Mouse (Mus musculus) spleen, adult 2 months (tissue): ENCODE data around the gene Fntb. TPM values are rescaled to one million over a fixed set of nuclear protein-coding genes. Genes with fewer than 3 reads are reported as not detected.

Experiments used
- DNase-seq, 2 experiments: peaks; one replicate each; pipeline versions ENCODE4 v3.0.0 to v3.0.0-alpha.2; 2012 to 2021; ENCODE audit warnings: low spot score in 2 of 2, low read depth in 1 of 2
- H3K27ac ChIP-seq: fragments of 200-500 bp; 2 replicates; pipeline ENCODE4 v1.5.1; 2012; ENCODE audit warnings: low read length, inconsistent platforms; ENCODE audit not compliant: insufficient read depth
- H3K27me3 ChIP-seq: fragments of 200-500 bp; 2 replicates; pipeline ENCODE4 v1.6.1; 2012; ENCODE audit warnings: mild to moderate bottlenecking, moderate library complexity, low read length, inconsistent platforms; ENCODE audit not compliant: control insufficient read depth, insufficient read depth
- H3K36me3 ChIP-seq: fragments of 200-500 bp; 2 replicates; pipeline ENCODE4 v1.6.1; 2012; ENCODE audit warnings: mild to moderate bottlenecking, low read length, inconsistent platforms; ENCODE audit not compliant: control insufficient read depth, insufficient read depth
- H3K4me1 ChIP-seq: fragments of 200-500 bp; 2 replicates; pipeline ENCODE4 v1.6.1; 2011; ENCODE audit warnings: inconsistent platforms; ENCODE audit not compliant: control insufficient read depth, insufficient read depth, insufficient read length
- H3K4me3 ChIP-seq: fragments of 200-500 bp; 2 replicates; pipeline ENCODE4 v1.5.1; 2011; ENCODE audit warnings: mild to moderate bottlenecking, inconsistent platforms; ENCODE audit not compliant: insufficient read depth, insufficient read length; ENCODE audit errors: extremely low read depth
- CTCF ChIP-seq: fragments of 200-500 bp; IDR thresholded peaks from 2 replicates; pipeline ENCODE4 v1.5.1; 2011; ENCODE audit warnings: mild to moderate bottlenecking, inconsistent platforms; ENCODE audit not compliant: insufficient read depth, insufficient read length, insufficient replicate concordance; ENCODE audit errors: extremely low read depth
- POLR2A ChIP-seq: fragments of 200-500 bp; IDR thresholded peaks from 2 replicates; pipeline ENCODE4 v1.6.1; 2011; ENCODE audit warnings: low read depth, low read length, inconsistent platforms
- WGBS: fragments of 180-500 bp; shearing (Covaris S2); methylation state at CpG from one replicate; pipeline ENCODE4 v1.1.7; 2018; 5-methylcytosine and 5-hydroxymethylcytosine counted together
- polyA plus RNA-seq: library from polyadenylated mRNA; depleted of rRNA; stranded (reverse); fragments of >200 nt; gene quantifications from 2 replicates; pipeline ENCODE4 v1.2.3, GENCODE M21; 2012

Fntb gene
- polyA plus RNA-seq, 1 experiment = 18.7 TPM

DNA sequence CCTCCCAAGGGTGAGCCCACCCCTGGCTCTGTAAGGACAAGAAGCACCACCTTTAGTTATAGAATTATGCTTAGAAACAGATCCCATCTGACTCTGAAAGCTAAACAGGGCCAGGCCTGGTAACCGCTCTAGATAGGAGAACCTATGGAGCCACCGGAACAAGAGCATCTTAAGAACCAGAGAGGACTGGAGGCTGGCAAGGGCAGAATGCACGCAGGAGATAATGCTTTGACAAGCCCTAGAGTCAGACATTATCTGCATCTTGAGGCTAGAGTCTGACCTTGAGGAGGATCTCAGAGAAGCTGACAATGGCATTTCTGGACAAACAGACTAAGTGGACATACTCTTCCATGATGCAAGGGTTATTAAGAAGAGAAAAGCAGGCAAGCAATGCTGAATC lies 182.1 kb downstream of the Fntb start:
- Histone ChIP-seq H3K4me3 (no peak overlapping the region), H3K27me3 (no peaks in the 10 kb centered on the region), H3K27ac (no peak overlapping the region), H3K4me1 (no peaks in the 10 kb centered on the region; the same call in 1 of the 2 replicates), H3K36me3 (peaks cover 50% of the 10 kb centered on the region)
- 84% methylated on average over 3 of the region's 3 CpGs for WGBS
- TF ChIP-seq CTCF (no peak), POLR2A (no peak)
- no peak for DNase-seq

DNA sequence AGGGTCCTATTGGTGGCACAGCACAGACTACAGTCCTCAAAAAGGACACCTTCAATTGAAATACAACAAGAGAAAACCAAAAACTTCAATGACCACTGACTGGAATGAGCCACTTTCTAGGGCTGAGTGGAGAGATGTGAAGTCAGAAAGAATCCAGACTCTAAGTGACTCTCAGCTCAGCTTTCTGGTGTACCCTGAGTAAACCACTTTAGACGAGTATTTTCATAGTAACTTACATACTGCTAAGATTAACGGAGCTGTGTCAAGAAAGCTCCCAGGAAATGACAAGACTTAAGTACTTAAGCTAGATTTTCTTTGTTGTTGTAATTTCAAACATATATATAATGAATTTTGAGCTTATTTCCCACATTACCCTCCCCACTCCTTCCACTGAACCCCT lies 182.8 kb downstream of the Fntb start:
- TF ChIP-seq POLR2A = no peak
- no peak for TF ChIP-seq CTCF
- Histone ChIP-seq H3K36me3 (peaks cover 50% of the 10 kb centered on the region), H3K4me1 (no peaks in the 10 kb centered on the region; the same call in 1 of the 2 replicates), H3K4me3 (no peak overlapping the region), H3K27me3 (no peaks in the 10 kb centered on the region), H3K27ac (no peak overlapping the region)
- WGBS = 88% methylated on average over 2 of the region's 2 CpGs
- DNase-seq = no peak

DNA sequence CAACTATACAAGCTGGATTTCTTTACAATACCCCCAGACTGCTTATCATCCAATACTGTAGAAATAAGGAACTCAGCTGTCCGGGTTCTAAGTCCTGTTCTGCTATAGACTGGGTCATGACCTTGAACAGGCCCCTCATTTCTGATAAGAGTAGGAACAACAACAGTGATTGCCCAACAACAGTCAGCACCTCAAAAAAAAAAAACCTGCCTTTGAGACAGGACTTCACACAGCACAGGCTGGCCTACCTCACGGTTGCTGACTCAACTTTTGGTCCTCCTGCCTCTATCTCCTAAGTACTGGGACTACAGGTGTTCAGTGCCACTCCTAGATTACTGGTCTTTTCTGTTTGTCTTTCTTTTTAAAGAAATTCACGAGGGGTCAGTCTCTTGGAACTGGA lies 183.4 kb downstream of the Fntb start:
- no peak for DNase-seq
- Histone ChIP-seq H3K36me3 (peaks cover 52% of the 10 kb centered on the region), H3K27ac (no peak overlapping the region)

DNA sequence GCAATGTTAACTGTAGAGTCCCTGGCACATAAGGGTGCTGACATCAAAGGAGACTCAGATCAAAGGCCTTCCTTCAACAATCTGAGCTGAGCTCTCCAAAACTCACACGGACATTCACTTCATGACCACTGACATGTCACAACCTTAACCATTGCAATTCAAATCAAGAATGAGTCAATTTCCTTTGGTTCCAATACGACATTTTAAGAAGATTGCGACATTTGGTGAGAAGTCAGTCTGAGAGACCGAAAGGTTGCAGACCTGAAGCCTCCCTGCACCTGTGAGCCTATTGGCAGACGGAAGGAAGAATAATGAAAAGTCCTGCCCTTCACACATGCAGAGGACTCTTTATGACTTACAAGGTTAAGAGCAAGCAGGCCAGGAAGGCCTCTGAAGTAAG lies 184.9 kb downstream of the Fntb start:
- H3K36me3 ChIP-seq = peaks cover 50% of the 10 kb centered on the region
- no peak overlapping the region for H3K4me3 ChIP-seq
- no peak for DNase-seq
- H3K27me3 ChIP-seq = no peaks in the 10 kb centered on the region
- no peak overlapping the region for H3K27ac ChIP-seq
- no peaks in the 10 kb centered on the region for H3K4me1 ChIP-seq
- TF ChIP-seq POLR2A (no peak), CTCF (no peak)
- WGBS = 77% methylated on average over 5 of the region's 5 CpGs

More for the DNA sequence above, 183.4 kb downstream of the Fntb start:
- TF ChIP-seq CTCF (no peak), POLR2A (no peak)
- Histone ChIP-seq H3K4me1 (no peaks in the 10 kb centered on the region), H3K4me3 (no peak overlapping the region), H3K27me3 (no peaks in the 10 kb centered on the region)
- WGBS = 84% methylated on average over 3 of the region's 3 CpGs

DNA sequence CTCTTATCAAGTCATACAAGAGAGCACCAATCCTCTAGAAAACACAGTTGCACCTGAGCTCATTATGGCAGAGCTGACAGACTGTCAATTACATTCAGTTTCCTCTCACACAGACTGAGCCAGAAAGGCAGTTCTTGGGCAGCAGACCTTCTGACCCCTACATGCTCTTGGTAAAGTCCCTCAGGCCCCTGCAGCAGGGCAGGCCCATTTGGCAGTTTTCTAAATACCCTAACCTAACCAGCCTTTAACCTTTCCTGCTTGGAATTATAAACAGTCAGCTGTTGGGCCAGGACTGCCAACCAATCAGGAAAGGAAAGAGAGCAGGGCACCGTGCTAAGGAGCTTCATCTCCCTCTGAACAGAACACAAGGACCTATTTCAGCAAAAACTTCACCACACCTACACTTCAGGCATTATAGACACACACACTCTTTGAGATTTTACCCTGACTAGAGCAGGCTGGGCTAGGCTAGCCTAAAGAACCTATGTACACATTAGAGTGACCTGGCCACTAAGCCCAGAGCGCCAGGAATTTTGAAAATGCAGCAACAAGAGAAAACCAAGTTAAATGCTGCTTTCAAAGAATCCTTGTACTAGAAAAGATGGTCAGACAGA lies 188.5 kb downstream of the Fntb start:
- no peak for DNase-seq
- peaks cover 38% of the 10 kb centered on the region for H3K36me3 ChIP-seq
- H3K27ac ChIP-seq = no peak overlapping the region
- peaks cover 10% of the 10 kb centered on the region; the same call in 1 of the 2 replicates for H3K4me1 ChIP-seq
- TF ChIP-seq CTCF (no peak), POLR2A (no peak)
- no peaks in the 10 kb centered on the region for H3K27me3 ChIP-seq
- WGBS = 92% methylated on average over 2 of the region's 2 CpGs
- H3K4me3 ChIP-seq = no peak overlapping the region

DNA sequence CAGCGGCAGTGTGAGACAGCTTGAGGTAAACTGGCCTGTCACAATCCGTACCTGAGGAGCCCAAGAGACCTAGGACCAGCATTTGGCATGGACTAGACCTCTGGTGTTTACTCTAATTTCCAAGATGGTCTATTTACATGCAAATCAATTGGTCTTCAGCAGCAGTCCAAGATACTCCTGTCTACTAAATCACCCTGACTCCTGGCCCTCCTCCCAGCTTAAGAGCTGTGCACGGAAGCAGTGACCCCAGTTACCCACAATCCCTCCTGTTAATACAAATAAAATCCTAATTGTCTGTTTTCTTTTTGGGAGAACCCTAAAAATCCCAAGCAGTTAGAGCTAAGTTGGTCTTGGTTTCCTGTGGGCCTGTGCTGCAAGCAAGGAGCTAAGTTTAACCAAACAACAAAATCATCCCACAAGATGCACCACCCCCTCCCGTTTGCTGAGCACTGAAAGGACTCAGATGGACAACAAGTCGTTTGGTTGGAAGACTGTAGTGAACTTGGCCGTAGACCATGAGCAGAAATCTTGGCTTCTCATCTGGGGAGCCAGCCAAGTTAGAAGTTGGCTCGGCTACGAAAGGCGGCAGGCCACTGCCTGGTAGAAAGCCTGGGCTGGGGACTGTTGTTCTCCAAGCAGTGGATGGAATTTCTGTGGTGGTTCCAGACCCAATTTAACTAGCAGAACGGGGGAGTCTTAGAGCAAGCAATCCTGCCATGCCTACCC lies 189.5 kb downstream of the Fntb start:
- peaks cover 35% of the 10 kb centered on the region for H3K36me3 ChIP-seq
- peaks cover 10% of the 10 kb centered on the region; the same call in 1 of the 2 replicates for H3K4me1 ChIP-seq
- no peak for TF ChIP-seq POLR2A
- no peak for TF ChIP-seq CTCF
- DNase-seq = no peak
- no peaks in the 10 kb centered on the region for H3K27me3 ChIP-seq
- 83% methylated on average over 10 of the region's 10 CpGs for WGBS
- H3K4me3 ChIP-seq = no peak overlapping the region
- H3K27ac ChIP-seq = peak overlapping the region; percentile 21; the same call in 1 of the 2 replicates

DNA sequence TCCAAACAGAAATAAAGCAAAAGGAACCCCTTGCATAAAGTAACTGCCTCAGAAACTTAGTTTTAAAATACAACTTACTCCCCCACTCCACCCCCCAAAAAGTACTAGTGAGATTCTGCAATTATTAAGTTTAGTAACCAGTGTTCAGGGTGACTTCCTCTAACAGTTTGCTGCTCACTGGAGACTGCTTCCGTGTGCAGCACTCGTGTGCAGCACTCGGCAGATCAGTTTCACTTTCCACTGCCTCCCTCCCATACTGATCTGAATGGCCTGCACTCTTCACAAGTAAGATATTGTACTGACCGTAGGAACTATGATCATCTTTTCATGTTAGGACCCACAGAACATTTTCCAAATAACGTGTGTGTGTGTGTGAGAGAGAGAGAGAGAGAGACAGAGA lies 192.3 kb downstream of the Fntb start:
- peaks cover 10% of the 10 kb centered on the region for H3K4me1 ChIP-seq
- peaks cover 14% of the 10 kb centered on the region for H3K36me3 ChIP-seq
- TF ChIP-seq POLR2A (no peak), CTCF (no peak)
- under 1% methylated on average over 5 of the region's 5 CpGs for WGBS
- H3K27ac ChIP-seq = peak overlapping the region; percentile 78
- peak; percentile 41 to 55 for DNase-seq
- no peak overlapping the region for H3K4me3 ChIP-seq
- H3K27me3 ChIP-seq = no peaks in the 10 kb centered on the region
